Mouse (Mus musculus) forebrain, embryonic 11.5 days (tissue): ENCODE data around the gene Olfml3. TPM values are rescaled to one million over a fixed set of nuclear protein-coding genes. Genes with fewer than 3 reads are reported as not detected.

Source experiments
- ATAC-seq: fragments of 200-750 bp; cut with Nextera tagmentation; replicated peaks from 2 replicates; pipeline ENCODE4 v1.8.0; 2017; ENCODE audit warnings: moderate TSS enrichment; ENCODE audit not compliant: low FRiP score
- DNase-seq: peaks from one replicate; pipeline ENCODE4 v3.0.0-alpha.2; 2017; ENCODE audit warnings: low spot score
- H3K27ac ChIP-seq: fragments of 300-500 bp; sonication (generic); 2 replicates; pipeline ENCODE4 v1.5.1; 2014; ENCODE audit warnings: low read depth, low read length
- H3K27me3 ChIP-seq: fragments of 300-500 bp; sonication (generic); 2 replicates; pipeline ENCODE4 v1.6.1; 2014; ENCODE audit warnings: mild to moderate bottlenecking, low read length, mixed read lengths; ENCODE audit not compliant: control insufficient read depth, insufficient read depth
- H3K36me3 ChIP-seq: fragments of 300-500 bp; sonication (generic); 2 replicates; pipeline ENCODE4 v1.6.1; 2014; ENCODE audit warnings: mild to moderate bottlenecking, low read length, moderate library complexity, mixed read lengths; ENCODE audit not compliant: control insufficient read depth, insufficient read depth
- H3K4me1 ChIP-seq: fragments of 300-500 bp; sonication (generic); replicated peaks from 2 replicates; pipeline ENCODE4 v1.6.1; 2014; ENCODE audit warnings: low read length, mixed read lengths; ENCODE audit not compliant: control insufficient read depth, insufficient read depth
- H3K4me2 ChIP-seq: fragments of 300-500 bp; sonication (generic); 2 replicates; pipeline ENCODE4 v1.6.1; 2014; ENCODE audit warnings: low read depth, mild to moderate bottlenecking, low read length, moderate library complexity, mixed read lengths; ENCODE audit not compliant: severe bottlenecking
- H3K4me3 ChIP-seq: fragments of 300-500 bp; sonication (generic); 2 replicates; pipeline ENCODE4 v1.5.1; 2014; ENCODE audit warnings: low read depth, low read length
- H3K9ac ChIP-seq: fragments of 300-500 bp; sonication (generic); 2 replicates; pipeline ENCODE4 v1.6.1; 2014; ENCODE audit warnings: low read length
- H3K9me3 ChIP-seq: fragments of 300-500 bp; sonication (generic); 2 replicates; pipeline ENCODE4 v1.6.1; 2016; ENCODE audit warnings: low read length, mixed read lengths; ENCODE audit not compliant: control insufficient read depth
- WGBS: fragments of 180-500 bp; shearing (Covaris S2); extraction: QIAGEN DNeasy Blood & Tissue Kit; methylation state at CpG from one replicate; pipeline ENCODE4 v1.1.7; 2014; 5-methylcytosine and 5-hydroxymethylcytosine counted together
- polyA plus RNA-seq: library from polyadenylated mRNA; unstranded; fragments of >200 nt; fragmentation: Nextera tagmentation; extraction: Ambion mirVana; gene quantifications from 2 replicates; pipeline ENCODE4 v1.2.1, GENCODE M21; 2014

Olfml3 gene
- polyA plus RNA-seq, 1 experiment from 2014 or later: 6.4 TPM

DNA sequence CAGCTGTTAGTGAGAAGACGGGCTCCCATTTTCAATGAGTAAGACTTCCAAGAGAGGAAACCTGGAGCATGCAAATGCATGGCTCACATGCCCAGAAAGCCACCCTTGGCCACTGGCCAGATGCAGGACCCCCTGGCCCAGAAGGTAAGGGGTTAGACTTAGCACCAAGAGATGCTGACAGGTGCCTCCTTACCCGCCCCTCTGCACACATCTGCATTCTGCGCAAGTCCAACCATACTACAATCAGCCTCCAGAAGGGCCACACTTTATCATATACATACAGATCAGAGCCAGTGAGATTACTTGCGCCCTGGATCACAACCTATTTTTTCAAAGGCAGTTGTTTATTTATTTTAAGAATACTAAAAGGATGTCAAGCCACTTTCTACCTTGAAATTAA, 19.1 kb downstream of the Olfml3 start:
- peaks cover 3% of the 10 kb centered on the region; the same call in 1 of the 2 replicates for H3K4me1 ChIP-seq
- H3K4me3 ChIP-seq: no peak overlapping the region
- ATAC-seq (no peak), DNase-seq (no peak)
- no peaks in the 10 kb centered on the region for H3K27me3 ChIP-seq
- no peak overlapping the region for H3K27ac ChIP-seq
- no peak overlapping the region for H3K4me2 ChIP-seq
- H3K9ac ChIP-seq: no peak overlapping the region
- no peaks in the 10 kb centered on the region for H3K9me3 ChIP-seq
- WGBS: 89% methylated on average over 4 of the region's 4 CpGs
- no peaks in the 10 kb centered on the region for H3K36me3 ChIP-seq

DNA sequence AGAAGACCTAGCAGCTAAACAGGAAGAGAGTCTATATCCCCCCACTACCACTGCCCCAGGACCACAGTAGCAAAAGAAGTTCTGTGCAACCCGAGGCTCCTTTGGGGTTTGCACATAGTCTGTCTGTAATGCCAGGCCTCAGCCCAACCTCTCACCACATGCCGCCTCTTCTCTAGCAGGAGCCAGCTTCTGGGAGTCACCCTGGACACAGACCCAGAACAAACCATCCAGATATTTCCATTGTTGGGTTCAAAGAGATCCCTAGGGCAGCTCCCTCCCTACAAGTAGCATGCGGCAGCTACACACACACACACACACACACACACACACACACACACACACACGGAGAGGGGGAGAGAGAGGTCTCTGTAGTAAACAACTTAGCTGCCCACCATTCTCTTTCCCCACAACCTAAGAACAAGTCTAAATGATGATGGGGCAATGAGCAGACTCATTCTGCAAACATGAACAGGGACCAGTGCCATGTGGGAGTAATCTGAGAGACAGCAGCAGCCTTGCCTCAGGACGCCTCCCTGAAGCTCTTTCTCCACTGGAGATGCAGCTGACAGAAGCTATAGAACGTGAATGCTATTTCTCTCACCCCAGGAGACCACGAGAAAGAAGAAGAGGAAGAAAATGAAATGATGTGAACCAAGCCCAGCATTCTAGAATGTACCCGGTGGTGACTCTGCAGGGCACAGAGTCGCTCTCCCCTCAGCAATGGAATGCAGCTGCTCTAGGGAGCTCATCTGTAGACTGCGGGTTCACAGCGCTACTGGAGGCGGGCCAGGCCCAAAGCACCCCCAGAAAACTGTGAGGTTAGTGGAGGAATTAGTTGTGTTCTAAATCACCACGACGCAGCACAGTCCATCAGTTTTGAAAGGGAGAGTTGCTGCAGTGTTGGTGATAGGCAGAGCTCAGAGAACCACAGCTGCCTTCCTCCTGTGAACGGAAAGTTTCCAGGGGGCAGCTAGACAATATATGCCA, 20.7 kb downstream of the Olfml3 start:
- Histone ChIP-seq H3K27me3 (no peaks in the 10 kb centered on the region), H3K4me3 (no peak overlapping the region)
- ATAC-seq: 0 out of 2 replicates have a peak, but pooled peaks have one; percentile 24

DNA sequence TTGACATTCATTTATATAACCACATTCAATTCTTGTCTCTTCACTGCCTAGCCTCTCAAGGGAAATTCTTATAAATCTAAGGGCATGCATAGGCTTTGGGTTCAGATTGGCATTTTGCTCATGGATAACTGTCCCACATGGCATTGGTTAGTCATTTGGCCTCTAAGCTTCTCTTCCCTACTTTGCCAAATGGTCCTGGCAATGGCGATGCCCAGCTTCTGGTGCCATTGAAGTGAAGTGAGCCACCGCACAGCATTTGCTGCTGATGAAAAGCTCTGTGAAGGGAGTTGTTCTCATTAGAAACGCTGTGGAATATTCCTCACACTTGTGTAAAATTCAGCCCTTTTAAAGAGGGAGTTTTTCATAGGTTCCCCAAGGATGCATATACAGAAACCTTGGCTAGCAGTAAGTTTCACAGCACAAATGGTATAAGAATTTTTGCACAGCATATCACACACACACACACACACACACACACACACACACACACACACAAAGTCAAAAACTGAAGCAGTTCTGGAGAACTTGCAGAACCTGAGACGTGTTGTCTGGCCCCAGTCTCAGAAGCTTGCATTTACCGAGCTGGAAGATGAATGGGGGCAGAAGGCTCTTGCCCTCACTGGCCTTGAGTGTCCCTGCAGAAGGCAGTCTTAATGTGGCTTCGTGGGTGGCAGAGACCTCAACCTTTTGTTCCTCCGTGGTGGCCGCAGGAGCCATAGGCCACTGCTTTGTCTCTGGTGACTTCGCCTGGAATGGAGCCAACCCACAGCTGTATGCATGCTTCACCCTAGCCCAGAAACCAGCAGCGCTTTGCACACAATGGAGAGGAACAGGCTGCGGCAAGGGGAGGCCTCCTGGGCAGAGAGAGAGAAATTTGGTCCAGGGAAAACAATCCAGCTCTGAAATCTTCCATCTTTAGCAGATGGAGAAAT, 21.8 kb downstream of the Olfml3 start:
- ATAC-seq: peak; percentile 53; the same call in 1 of the 2 replicates
- Histone ChIP-seq H3K4me1 (peaks cover 3% of the 10 kb centered on the region; the same call in 1 of the 2 replicates), H3K27me3 (no peaks in the 10 kb centered on the region), H3K27ac (no peak overlapping the region), H3K36me3 (no peaks in the 10 kb centered on the region), H3K4me2 (no peak overlapping the region), H3K9ac (no peak overlapping the region), H3K4me3 (no peak overlapping the region), H3K9me3 (no peaks in the 10 kb centered on the region)
- DNase-seq: peak; percentile 61
- WGBS: 28% methylated on average over 11 of the region's 11 CpGs

More for the DNA sequence above, 20.7 kb downstream of the Olfml3 start:
- Histone ChIP-seq H3K36me3 (no peaks in the 10 kb centered on the region), H3K27ac (no peak overlapping the region), H3K9ac (no peak overlapping the region), H3K4me1 (peaks cover 3% of the 10 kb centered on the region; the same call in 1 of the 2 replicates), H3K4me2 (no peak overlapping the region), H3K9me3 (no peaks in the 10 kb centered on the region)
- 57% methylated on average over 15 of the region's 15 CpGs for WGBS
- DNase-seq: no peak

DNA sequence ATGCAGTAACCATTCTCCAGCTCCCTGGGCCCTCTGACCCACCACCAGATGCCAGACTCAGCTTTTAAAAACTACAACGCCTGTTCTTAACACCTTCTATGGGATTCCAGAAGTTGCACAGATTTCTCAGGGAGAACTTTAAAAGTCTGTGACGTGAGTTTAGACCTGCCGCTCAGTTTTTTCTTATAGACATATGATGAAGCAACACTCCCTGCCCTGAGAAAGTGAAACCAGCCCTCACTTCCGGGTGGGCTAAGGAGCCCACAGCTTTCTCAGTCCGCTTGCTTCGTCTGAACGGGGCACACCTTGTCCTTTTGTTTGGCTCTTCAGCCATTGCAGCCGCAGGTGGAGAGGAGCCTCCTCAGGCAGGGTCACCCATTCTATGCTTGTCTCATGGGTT, 22.9 kb downstream of the Olfml3 start:
- H3K27me3 ChIP-seq: no peaks in the 10 kb centered on the region
- ATAC-seq: no peak
- no peak overlapping the region for H3K4me3 ChIP-seq
- no peak for DNase-seq
- no peak overlapping the region for H3K9ac ChIP-seq
- H3K36me3 ChIP-seq: no peaks in the 10 kb centered on the region
- no peaks in the 10 kb centered on the region for H3K9me3 ChIP-seq
- no peak overlapping the region for H3K4me2 ChIP-seq
- no peak overlapping the region for H3K27ac ChIP-seq
- WGBS: 87% methylated on average over 8 of the region's 8 CpGs
- H3K4me1 ChIP-seq: peaks cover 3% of the 10 kb centered on the region; the same call in 1 of the 2 replicates

DNA sequence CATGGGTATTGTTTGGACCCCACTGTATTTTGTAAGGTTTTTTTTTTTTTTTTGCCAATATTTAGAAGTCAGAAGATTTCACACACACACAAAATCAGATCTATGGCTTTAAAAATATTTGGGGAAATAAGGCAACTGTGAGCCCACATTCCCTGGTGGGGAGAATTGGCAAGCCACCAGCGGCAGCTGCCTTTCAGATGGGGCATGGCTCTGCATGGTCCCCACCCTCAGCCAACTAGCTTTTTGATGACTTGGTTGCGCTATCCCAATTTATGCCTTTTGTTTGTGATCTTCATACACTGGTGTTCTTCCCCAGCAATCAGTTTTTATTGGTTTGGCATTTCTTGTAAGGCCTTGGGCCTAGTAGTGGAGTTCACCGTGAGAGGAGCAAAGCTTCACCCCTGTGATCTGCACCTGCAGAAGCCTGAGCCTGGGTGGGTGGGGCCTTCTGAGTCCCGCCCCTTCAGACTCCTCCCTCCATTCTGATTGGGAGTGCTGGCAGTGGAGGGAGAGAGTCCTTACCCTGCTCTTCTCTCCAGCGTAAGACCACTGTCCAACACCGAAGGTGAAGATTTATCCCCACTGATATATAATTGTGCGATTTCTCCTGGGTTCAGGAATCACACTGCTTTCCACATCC, 23.4 kb downstream of the Olfml3 start:
- H3K4me2 ChIP-seq: no peak overlapping the region
- no peak overlapping the region for H3K9ac ChIP-seq
- 73% methylated on average over 7 of the region's 7 CpGs for WGBS
- H3K4me1 ChIP-seq: peaks cover 3% of the 10 kb centered on the region; the same call in 1 of the 2 replicates
- no peak overlapping the region for H3K4me3 ChIP-seq
- DNase-seq (no peak), ATAC-seq (no peak)
- H3K36me3 ChIP-seq: no peaks in the 10 kb centered on the region
- H3K27me3 ChIP-seq: no peaks in the 10 kb centered on the region
- H3K9me3 ChIP-seq: no peaks in the 10 kb centered on the region
- no peak overlapping the region for H3K27ac ChIP-seq

DNA sequence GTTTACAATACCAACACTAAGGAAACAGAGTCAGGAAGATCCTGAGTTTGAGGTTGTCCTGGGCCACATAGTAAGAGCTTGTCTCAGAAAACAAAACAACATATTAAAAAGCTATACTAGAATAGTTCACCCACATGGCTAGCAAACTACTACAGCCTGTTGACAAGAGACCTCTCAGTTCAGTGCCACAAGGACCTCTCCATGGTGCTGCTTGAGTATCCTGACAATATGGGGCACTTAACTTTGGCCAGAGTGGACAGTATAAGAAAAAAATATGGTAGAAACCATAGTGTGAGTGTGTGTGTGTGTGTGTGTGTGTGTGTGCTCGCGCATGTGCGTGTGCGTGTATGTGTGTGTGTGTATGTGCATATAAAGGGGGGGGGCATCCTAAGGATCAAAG, 25.6 kb downstream of the Olfml3 start:
- Histone ChIP-seq H3K9me3 (no peaks in the 10 kb centered on the region), H3K4me2 (no peak overlapping the region), H3K36me3 (no peaks in the 10 kb centered on the region), H3K4me1 (peaks cover 3% of the 10 kb centered on the region; the same call in 1 of the 2 replicates), H3K9ac (no peak overlapping the region), H3K27ac (no peak overlapping the region), H3K27me3 (no peaks in the 10 kb centered on the region), H3K4me3 (no peak overlapping the region)
- WGBS: 93% methylated on average over 4 of the region's 4 CpGs
- ATAC-seq: no peak
- DNase-seq: no peak

DNA sequence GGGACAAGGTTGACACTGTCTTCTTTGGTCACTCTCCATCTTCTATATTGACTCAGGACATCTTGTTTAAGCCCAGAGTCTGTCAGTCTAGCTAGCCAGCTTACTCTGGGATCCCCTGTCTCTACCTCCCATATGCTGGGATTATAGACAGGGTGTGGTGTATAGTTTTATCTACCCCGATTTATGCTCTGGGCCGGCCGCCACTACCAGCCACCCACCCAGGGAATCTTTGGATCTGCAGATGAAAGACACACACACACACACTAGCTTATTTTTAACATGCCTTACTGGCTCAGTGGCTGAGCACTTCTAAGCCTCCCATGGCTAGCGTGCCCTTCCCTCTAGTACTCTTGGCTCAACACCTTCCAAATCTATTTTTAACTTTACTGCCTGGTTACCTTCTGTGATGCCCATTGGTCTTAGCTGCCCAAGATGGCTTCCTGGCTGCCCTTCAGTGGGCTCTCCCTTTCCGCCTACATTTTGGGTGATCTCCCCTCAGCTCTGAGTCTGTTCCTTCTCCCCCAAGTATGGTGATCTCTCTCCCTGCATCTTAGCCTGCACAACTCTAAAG, 28.2 kb downstream of the Olfml3 start:
- DNase-seq: no peak
- WGBS: 92% methylated on average over 5 of the region's 5 CpGs
- no peaks in the 10 kb centered on the region for H3K9me3 ChIP-seq
- ATAC-seq: no peak
- H3K36me3 ChIP-seq: no peaks in the 10 kb centered on the region
- H3K4me3 ChIP-seq: no peak overlapping the region
- H3K4me1 ChIP-seq: no peaks in the 10 kb centered on the region
- H3K9ac ChIP-seq: no peak overlapping the region
- no peak overlapping the region for H3K4me2 ChIP-seq
- H3K27ac ChIP-seq: no peak overlapping the region
- no peaks in the 10 kb centered on the region for H3K27me3 ChIP-seq

DNA sequence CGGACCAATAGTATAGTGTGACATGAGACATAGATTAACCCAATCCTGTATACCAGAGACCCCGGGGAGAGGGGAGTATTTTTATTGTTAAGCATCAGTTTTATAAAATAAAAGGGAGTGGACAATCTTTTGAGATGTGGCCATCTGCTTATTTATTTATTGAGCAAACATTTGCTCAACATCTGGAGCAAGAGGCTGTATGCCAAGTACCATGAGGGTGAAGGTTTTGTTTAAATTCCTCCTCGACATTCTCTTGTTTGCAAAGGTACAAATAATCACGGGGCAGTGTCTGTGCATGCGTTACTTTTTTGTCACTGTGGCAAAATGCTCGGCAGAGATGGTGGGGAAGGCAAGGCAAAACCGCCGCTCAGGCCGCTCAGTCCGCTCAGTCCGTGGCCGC, 32.4 kb downstream of the Olfml3 start:
- H3K4me2 ChIP-seq: no peak overlapping the region
- no peaks in the 10 kb centered on the region for H3K4me1 ChIP-seq
- no peak overlapping the region for H3K27ac ChIP-seq
- no peak for DNase-seq
- ATAC-seq: no peak
- WGBS: 92% methylated on average over 12 of the region's 12 CpGs
- H3K9me3 ChIP-seq: no peaks in the 10 kb centered on the region
- H3K36me3 ChIP-seq: no peaks in the 10 kb centered on the region
- H3K9ac ChIP-seq: no peak overlapping the region
- no peak overlapping the region for H3K4me3 ChIP-seq
- no peaks in the 10 kb centered on the region for H3K27me3 ChIP-seq
